Mouse (Mus musculus): ENCODE measurements at regions not wholly inside any gene's neighbourhood (a gene's known extent, or its start where the extent isn't known, plus 50 kb on each side); places are given as distances from the start of the nearest gene placed in this dataset.

DNA sequence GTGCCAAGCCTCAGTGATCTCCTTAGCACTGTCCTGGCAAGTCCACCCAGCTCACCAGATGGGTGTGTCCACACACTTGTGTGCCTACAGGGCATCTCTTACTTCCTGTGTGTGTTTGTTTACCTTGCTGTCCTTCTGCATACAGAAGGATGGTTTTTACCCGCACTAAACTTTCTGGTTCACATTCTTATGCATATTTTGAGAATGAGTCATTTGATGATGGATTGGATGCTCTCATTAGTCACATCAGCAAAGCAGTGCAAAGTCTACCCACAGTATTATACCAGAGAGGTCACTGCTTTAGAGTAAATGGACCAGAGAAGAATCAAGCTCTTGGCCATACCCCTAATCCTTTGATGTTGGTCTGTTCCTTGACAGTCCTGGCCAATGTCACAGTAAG, 308.5 kb upstream of the Adamts16 start:
- no peak for TF ChIP-seq CTCF (IDR thresholded peaks at IDR 0.05; ENCODE audit: low read depth, low read length)
- no peak for TF ChIP-seq POLR2AphosphoS5 (IDR thresholded peaks at IDR 0.05; ENCODE audit: insufficient replicate concordance, low read depth, low read length)

All from G1E (cell line).